Mouse (Mus musculus) gastrocnemius, postnatal 10 days (tissue): ENCODE measurements around the gene Fkbp2. TPM values are rescaled to one million over a fixed set of nuclear protein-coding genes. Genes with fewer than 3 reads are reported as not detected.

Experiments
- DNase-seq: peaks from one replicate; pipeline ENCODE4 v3.0.0; 2021; ENCODE audit warnings: mixed read lengths
- total RNA-seq, 2 experiments: library from RNA; stranded (reverse); gene quantifications; 2 replicates each; pipeline ENCODE4 v1.2.3; 2021

The Fkbp2 gene
- total RNA-seq, 2 experiments from 2014 or later = 16.6 to 23.3 TPM

DNA sequence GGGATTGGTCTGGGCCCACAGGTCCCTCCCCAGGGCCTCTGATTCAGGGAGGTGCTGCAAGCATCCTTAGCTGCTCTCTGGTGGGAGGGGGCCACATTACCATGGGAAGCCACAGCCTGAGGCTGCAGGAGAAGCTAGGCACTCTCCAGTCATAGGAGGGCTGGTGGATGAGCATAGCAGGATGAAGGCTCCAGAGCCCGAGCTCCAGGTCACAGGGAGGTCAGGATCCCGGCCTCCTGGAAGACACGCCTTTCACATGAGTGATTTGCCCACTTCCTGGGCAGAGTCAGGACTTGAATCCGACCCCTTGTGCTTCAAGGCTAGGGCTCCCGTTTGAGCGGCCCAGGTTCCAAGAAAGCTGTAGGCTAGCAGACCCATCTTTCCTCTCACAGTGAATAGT, 8.7 kb downstream of the Fkbp2 start:
- no peak for DNase-seq

DNA sequence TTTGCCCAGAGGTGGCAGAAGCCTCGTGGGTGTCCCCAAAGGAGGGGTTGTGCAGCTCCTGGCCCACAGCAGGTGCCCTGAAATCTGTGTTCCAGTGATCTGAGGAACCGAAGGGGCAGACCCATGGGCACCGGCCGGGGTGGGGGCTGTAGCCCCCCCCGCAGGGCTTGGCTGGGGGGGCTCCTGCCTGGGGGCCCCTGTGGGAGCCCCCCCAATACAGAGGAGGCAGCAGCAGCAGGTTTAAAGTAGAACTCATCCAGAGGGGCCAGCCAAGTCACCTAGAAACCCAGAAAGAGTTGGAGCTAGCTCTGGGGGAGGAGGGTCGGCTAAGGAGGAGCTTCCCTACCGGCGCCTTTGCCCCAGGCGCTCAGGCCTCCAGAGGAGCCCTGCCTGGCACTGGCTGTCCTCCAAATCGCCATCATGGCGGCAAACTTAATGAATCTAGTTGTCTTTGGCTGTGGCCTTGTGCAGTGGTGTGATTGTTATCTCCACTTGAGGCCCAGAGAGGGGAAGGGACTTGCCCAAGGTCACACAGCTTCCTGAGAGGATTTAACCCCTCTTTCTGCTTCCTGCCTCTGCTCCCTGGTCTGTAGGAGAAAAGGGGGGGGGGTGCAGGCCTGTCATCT, 9.7 kb downstream of the Fkbp2 start:
- DNase-seq = no peak

DNA sequence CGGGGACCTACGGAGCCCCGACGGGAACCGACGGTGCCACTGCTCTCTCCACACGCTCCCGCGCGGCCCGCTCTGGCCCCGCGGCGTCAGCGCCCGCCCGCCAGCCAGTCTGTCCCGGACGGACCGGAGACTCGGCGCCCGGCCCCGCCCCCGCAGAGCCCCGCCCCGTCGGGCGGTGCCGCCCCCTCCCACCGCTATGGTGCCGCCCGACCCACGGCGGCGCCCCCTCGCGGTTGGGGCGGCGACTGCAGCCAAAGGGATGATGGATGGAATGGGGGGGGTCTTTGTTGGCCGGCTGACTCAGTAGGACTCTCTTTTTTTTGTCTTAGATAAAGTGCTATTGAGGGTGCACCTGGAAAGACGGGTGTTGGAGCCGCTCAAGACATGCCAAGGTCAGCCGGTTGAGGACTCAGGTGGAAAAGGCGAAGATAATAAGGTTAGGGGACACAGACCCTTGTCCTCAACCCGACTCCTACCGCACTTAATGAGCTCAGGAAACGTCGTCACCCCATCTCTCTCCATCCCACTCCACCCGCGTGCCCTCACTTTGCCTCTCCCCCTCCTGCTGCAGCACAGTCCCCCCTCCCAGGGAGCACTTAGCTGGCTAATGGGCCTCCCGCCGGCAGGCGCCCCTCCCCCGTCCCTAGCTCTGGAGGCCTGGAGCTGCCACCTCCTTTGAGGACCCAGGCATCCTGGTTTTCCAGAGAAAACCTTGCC, 10.5 kb downstream of the Fkbp2 start:
- peak; percentile 85 for DNase-seq

DNA sequence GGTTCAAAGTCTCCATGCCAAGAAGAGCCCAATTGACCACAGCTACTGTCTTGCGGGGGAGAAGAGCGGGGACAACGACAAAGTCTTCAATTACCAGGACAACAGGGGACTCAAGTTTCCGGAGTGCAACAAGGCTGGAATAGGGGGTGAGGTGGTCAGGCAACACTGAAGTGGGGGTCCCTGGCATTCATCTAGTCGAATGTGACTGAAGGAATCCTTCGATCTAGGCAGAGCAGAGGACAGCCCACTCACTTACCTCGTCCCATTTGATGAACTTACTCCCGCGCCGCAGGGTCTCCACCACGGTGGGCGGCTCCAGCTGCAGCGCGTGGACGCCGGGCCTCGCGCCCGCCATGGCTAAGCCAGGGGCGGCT, 11.0 kb downstream of the Fkbp2 start:
- DNase-seq = no peak

DNA sequence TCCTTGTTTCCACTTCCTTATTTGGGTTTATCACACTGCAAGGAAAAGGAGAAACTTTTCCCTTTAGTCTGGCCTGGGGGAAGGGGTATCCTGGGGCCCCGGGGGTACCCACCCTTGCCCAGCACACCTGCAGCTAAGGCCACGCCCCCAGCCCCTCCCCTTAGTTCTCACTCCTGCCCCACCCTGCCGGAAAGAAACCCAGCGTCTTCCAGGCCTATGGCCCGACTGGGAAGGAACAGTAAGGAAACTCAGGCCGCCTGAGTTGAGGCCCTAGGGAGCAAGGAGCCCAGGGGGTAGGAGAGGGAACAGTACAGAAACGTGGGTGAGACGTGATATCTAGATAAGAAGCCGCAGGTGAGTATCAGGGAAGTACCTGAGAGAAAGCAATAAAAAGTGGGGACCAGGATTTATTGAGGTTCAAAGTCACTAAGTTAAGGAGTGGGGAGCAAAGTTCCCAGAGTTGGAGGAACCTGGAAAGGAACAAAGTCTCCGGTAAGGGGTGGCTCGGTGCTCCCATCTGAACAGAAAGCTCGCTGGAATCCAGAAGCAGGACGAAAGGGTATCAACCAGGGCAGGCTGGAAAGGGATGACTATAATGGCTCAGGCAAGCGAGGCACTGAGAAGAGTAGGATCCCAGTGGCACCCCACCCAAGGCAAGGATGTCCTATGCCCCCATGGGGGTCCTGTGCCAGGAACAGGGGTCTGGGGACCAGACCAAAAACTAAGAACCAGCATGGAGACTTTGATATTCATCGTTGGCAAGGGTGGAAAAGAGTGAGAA, 11.6 kb downstream of the Fkbp2 start:
- DNase-seq = no peak

DNA sequence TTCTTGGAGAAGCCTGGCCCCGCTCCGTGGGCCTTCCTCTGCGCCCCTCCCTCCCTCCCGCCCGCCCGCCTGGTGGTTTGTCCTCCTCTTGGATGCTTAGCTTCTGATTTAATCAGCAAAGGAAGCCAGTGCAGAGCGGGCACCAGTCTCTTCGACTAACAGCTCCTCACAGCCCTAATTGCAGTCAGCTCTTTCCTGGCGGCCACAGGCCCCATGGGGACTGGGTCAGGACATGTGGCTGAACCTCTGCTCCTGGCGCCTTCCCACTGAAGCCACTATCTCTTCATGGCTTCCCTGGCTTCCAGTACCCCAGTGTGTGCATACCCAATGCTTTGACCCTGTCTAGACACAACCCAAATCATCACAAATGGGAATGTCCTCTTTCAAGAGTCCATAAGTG, 23.8 kb downstream of the Fkbp2 start:
- no peak for DNase-seq

DNA sequence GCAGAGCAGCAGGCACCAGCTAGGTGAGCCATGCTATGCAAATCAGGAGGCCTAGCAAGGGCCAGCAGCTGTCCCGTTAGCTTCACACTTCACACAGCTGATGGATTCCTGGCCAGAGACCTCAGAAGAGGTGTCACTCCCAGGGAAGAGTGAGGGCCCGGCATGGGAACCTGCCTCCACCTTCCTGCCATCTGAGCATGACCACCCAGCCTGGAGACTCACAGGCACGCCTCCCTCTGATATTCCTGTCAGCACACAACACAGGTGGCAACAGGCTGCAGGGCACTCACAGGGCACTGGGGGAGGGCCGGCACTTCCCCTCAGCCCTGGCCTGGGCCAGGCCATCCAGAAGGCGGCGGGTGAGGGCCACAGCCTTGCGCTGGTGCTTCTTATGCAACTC, 24.9 kb downstream of the Fkbp2 start:
- no peak for DNase-seq

DNA sequence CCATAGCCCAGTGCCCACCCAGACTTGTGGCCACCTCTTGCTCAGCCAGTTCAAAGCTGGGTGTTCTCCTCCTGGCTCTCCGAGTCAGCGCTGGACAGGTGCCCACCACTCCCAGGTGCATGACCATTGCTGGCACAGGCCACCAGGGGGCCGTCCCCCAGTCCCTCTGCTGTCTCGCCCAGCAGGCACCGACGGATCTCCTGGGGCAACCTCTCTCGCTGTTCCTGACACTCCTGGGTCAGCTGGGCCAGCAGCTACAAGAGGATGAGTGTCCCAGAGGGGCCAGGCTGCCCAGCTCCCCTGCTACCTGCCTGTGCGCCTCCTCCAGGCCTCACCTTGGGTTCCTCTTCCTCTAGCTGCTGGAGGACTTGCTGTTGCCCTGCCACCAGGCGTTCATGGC, 26.3 kb downstream of the Fkbp2 start:
- DNase-seq = peak; percentile 57

DNA sequence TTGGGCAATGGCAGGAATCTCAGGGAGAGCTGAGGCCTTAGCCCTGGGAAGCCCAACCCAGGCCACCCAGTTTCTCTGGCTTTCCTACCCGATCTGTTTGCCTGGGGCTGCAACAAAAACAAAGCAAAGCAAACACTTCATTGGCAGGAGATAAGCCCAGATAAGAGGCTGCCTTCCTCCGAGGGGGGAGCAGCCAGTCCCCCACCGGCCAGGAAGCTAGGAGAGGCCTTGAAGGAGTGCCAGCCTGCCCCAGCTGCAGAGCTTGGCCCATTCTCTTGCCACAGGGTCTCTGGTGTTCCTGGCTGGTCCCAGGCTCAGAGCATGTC, 27.6 kb downstream of the Fkbp2 start:
- no peak for DNase-seq

DNA sequence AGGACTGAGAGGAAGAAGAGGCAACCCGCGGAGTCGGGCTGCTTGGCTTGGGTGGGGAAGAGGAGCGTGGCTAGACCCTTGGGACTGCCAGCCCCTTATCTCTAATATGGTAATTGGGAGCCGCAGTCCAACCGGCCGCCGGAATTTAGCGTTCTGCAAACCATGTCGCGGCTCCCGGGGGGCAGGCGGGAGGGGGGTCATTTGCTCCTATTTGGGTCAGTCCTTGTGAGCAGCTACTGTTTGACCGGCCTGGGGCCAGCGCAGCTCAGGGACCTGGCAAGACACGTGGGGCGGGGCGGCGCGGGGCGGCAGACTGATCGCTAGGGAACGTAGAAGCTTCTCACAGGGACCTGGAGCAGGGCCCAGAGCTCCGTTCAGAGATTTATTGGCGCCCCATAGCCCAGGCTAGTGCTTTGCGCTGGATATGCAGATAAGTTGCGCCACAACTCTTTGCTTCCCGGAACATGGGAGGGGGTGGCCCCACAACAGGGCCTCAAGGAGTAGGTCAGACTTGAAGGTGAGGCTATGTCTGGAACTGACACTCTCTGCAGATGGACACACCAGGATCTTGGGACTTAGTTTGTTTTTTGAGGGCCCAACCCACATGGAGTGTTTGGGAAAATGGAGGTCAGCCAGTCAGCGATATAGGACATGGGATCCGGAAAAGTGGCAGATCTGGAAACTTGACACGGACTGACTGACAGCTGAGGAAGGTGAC, 28.1 kb downstream of the Fkbp2 start:
- DNase-seq = peak; percentile 81

DNA sequence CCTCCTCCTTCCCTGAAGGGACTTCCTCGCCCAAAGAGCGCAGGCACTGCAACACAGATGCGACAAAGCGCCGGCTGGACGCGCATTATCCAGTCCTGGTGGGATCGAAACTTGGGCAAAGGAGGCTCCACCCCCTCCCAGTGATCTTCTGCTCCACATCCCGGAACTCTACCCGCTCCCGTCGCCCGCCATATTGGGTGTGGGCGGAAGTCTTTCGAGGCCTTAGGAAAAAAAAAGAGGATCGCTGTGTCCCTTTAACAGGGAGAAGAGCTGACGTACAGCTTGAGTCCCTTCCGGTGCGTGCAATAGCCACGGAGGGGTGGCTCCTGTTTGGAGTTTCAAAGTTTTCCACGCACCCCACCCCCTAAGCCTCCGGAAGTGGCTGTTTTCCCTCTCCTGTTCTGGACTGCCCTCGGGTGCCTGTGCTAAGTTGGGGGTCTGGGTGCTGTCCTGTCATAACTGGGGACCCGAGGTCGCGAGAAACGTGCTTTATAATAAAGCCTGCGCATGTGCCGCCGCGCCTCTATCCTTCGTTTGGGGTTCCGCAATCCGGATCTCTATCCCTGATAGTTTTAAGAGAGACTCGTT, 28.8 kb downstream of the Fkbp2 start:
- DNase-seq = peak; percentile 87

DNA sequence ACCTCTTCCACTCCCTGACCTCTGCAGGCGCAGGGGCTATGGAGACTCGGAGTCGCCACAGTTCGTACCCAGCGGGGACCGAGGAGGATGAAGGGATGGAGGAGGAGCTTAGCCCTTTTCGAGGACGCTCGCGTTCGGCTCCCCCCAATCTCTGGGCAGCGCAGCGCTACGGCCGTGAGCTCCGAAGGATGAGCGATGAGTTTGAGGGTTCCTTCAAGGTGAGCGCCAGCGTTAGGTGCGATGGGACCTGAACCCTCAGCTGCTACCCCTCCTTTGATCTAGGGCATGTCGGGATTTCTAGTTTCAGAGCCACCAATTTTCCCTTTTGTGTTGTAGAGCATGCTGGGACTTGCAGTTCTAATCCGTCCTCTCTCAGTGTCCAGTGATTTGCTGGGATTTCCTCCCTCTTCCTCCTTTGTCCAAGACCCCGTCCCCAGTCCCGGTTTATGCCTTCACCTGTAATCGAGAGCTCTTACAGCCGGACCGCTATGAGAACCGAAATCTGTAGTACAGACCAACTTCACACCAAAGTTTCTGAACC, 29.6 kb downstream of the Fkbp2 start:
- DNase-seq = no peak

DNA sequence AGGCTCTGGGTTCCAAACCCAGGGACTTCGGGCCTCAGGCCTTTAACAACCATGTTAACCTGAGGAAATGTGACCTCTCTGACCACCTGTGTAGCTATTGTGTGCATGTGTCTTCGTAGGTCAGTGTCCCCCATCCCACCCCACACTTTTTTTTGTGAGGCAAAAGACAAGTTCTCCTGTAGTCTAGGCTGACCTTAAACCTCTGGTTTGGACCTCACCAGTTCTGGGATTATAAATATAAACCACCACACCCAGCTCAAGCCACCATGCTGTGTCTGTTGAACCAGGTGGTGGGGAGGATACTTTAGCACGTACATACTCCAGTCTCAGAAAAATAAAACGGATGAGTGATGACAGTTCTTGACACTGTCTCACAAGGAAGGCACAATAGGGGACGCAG, 30.4 kb downstream of the Fkbp2 start:
- no peak for DNase-seq

DNA sequence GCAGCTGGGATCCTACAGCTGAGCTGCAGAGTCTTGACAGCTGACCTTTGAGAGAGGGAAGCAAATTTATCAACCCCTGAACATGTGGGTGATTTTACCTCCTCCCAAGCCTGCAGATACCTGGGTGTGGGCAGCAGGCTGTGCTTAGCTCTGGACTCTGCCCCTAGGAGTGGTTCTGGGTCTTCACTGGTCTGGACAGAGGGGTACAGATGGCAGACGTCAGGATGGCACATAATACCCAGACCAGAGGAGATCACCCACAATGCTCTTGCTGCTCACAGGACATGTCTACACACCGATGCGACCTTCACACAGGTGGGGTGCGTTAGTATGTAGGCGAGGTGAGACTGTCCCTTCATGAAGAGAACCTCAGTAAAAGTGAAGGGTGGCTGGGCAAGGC, 30.8 kb downstream of the Fkbp2 start:
- no peak for DNase-seq

DNA sequence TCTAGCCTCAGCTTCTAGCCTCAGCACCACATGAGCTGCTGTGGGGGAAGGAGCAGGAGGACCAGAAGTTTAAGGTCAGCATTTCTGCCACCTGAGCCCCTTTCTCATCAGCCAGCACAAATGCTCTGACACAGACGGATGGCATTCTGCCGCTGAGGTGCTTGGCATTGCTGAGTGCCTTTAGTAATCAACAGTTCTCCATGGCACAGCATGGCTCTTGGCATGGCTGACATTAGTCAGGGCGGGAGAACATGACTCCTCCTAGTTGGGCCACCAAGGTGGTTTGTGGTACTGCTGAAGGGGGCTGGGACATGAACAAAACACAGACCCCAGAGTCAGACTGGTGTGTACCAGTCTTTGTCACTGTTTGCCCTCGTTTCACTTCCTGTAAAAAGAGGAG, 32.1 kb downstream of the Fkbp2 start:
- DNase-seq = no peak

DNA sequence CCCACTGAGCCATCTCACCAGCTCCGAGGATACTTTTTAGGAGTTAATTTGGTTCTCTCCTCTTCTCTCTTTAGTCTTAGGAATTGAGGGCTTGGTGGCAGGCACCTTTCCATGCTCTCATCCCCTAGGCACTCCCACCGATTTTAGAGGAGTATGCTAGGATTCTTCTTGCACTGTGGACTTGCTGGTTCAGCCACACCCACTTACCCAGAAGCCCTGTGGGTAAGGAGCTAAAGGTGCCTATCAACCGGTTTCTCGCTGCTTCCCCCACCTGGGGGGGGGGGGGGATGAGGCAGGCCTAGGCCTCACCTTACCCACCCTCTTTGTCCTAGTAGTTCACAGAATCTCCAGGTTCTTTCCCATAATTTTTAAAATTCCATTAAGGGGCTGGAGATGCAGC, 32.6 kb downstream of the Fkbp2 start:
- no peak for DNase-seq

DNA sequence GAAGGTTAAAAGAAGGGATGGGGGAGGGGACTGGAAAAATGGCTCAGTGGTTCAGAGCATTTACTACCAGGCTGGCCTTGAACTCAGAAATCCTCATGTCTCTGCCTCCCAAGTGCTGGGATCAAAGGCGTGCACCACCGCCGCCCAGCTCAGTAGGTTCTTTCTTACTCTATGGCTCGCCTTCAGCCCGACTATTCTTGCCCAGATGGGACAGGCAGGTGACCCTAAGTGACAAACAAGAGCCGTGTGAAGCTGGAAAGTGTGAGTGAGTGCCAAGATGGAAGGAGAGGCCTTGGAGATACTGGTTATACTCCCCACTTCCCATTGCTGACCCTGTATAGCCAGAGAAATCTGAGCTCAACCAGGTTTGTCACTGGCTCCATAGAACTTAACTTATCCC, 36.6 kb downstream of the Fkbp2 start:
- DNase-seq = no peak

DNA sequence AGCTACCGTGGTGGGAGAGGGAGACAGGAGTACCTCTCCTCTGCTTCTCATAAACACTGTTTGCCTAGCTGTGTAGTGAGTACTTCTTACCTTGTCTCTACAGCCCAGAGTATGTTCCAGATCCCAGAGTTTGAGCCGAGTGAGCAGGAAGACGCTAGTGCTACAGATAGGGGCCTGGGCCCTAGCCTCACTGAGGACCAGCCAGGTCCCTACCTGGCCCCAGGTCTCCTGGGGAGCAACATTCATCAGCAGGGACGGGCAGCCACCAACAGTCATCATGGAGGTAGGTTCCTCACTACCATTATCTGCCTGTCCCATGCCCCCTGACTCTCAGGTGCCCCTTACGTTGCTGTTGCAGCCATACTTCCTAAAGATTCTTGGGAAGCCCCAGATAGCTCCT, 37.5 kb downstream of the Fkbp2 start:
- no peak for DNase-seq

DNA sequence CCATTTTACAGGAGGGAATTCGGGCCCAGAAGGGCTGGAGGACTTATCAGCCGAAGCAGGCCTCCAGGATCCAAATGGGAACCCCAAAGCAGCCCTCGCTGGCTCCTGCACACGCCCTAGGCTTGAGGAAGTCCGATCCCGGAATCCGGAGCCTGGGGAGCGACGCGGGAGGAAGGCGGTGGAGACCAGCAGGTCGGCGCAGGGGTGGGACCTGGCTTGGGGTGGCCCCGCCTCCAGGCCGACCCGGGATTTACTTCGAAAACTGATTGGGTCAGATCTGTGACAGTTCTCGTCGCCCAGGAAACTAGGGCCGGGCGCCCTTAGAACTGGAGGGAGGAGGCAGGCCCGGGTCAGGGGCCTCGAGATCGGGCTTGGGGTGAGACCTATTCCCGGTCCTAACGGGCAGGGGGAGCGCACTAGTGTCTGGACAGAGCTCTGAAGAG, 38.0 kb downstream of the Fkbp2 start, which contains the start of gene Gpr137:
Gene Gpr137, minus strand, starts transcription at position 232 of the 443 bp plus-strand sequence.
- DNase-seq = peak; percentile 92

DNA sequence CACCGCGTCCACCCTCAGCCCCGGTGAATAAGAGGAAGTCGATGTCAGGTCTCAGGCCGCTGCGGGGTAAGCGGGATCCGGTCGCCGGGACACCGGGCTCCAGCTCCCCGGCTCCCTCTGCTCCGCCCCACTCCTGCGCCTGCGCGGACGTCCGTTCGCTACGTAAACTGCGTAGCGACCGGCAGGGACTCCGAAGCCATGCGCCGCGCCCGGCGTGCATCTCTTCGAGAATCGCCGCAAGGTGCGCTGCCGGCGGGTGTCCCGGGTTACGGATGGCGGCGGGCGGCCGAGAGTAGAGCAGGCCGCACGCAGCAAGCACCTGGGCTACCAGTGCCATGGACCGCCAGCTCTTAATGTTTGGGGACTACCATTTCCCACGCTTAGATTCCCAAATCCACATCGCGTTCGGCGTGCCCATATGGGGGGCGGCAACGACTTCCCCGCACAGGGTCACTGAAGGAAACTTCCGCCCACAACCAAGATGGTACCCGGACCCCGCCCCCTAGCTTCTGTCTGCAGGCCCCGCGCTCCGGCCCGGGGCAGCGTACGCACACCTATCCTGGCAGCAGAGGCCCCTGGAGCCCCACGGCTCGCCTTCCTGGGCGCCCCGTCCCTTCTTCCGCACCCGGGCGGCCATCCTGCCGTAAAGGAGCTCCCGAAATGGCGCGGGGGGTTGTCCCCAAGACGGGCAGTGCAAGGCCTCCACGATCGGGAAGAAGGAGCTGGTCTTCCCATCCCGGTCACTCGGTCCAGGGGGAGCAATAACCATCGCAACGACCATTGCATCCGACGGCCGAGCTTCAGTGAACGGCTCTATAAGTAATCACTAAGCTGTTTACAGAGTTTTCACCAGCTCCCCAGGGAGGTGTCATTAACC, 38.7 kb downstream of the Fkbp2 start, which contains the start of gene Bad:
Gene Bad, plus strand, starts transcription at position 490 of the 877 bp plus-strand sequence.
- peak; percentile 98 for DNase-seq
